Mouse (Mus musculus) lung, adult 2 months (tissue): ENCODE results near the gene Fip1l1.

Source experiments
- CTCF ChIP-seq: fragments of 200-500 bp; IDR thresholded peaks from 2 replicates; pipeline ENCODE4 v1.5.1; 2011; ENCODE audit warnings: mild to moderate bottlenecking, low read length, control low read depth; ENCODE audit not compliant: insufficient read depth
- POLR2A ChIP-seq: fragments of 200-500 bp; IDR thresholded peaks from 2 replicates; pipeline ENCODE4 v1.6.1; 2011; ENCODE audit warnings: low read depth, mild to moderate bottlenecking, control low read depth, low read length, borderline replicate concordance; ENCODE audit errors: extremely low read depth

DNA sequence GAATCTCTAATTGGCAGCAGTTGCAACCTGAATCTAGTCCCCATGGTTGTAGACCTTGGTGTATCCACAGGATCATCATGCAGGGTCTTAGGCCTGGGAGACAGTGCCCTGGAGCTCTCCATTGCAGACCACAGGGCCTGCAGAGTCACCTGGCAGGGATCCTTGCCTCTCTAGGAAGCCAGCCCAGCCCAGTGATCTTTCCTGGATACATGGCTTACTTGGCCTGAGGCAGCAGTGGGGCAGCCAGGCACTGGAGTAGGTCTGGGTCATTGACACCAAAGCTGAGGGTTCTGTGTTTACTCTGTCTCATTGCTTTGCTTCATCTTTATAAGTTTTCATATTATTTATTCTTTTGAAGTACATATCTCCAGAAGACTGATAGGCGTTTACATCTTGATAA is 25.9 kb downstream of the Fip1l1 start:
- TF ChIP-seq CTCF, result no peak
- no peak for TF ChIP-seq POLR2A
